Comparison of ENCODE assay signal across 11 mouse cellular contexts in the genomic region with DNA sequence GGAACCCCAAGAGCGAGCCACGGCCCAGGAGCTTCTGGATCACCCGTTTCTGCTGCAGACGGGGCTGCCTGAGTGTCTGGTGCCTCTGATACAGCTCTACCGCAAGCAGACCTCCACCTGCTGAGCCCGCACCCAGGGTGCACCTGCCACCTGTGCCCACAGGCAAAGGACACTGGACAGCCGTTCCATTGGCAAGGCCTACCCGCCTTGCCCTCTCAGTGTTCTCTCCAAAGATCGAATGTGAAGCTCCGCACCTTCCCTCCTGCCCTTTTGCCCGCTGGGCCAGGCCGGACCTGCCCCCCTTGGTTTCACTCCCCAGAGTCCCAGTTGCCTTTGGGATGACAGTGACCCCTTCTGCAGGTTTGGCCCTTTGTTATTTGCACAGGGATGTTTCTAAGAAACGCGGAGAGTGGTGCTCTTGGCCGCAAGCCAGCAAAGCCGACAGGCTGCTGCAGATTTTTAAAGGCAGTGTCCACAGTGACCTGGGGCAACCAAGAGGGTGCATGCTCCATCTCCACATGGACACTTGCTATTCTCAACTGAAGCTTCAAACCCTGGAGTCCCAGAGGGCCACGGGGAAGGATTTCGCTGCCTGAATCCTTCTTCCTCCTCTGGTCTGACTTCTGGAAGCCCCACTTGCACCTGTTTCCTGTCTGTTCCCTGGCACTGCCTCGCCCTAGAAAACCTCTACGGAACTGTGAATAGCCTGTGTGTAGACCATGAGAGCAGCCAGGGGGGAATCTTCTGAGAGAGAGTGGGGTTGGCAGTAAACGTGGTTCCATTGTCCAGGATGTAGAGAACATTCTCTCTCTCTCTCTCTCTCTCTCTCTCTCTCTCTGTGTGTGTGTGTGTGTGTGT. TPM values are rescaled to one million over a fixed set of nuclear protein-coding genes. Genes with fewer than 3 reads are reported as not detected.
DNase-seq lines count a peak whose midpoint lies in the region; ATAC-seq and TF ChIP-seq lines count a peak whose summit lies in the region.
"Had no signal": no experiment of that assay in that cellular context is flagged by ENCODE, and none has a peak within 500 bp of the region (broad histone marks: within the 10 kb centered on the region; RNA-seq: fewer than 3 reads in every experiment).

No protein-coding gene starts in this region.

- TF ChIP-seq POLR2A in cerebellum, adult 2 months (IDR thresholded peaks at IDR 0.05; ENCODE audit: borderline replicate concordance, insufficient read depth, low read length), result no peak
- no peak for TF ChIP-seq POLR2A in kidney, adult 2 months (IDR thresholded peaks at IDR 0.05; ENCODE audit: low read depth, low read length)

- no peak for TF ChIP-seq CTCF in cerebellum, adult 2 months (IDR thresholded peaks at IDR 0.05; ENCODE audit: borderline replicate concordance, insufficient read depth, low read depth, low read length)
- TF ChIP-seq CTCF in kidney, adult 2 months (conservative IDR thresholded peaks at IDR 0.05; ENCODE audit: insufficient read depth, insufficient read length, low read depth, low read length), result no peak
- TF ChIP-seq CTCF in E14TG2a.4 (conservative IDR thresholded peaks at IDR 0.05; ENCODE audit: low read length), result no peak

- no peak for ATAC-seq in kidney, embryonic 14.5 days (ENCODE audit: low FRiP score, low TSS enrichment)

- no peak overlapping the region for H3K9ac ChIP-seq in kidney, embryonic 14.5 days (ENCODE audit: low read depth, low read length)
- H3K9ac ChIP-seq: stomach, embryonic 15.5 days had no signal

- H3K4me2 ChIP-seq in kidney, embryonic 14.5 days (replicated peaks; ENCODE audit: low read depth, low read length), result no peak overlapping the region
- H3K4me2 ChIP-seq: stomach, embryonic 15.5 days had no signal

- WGBS in cerebellum, adult 2 months, result 25% methylated on average over 21 of the region's 21 CpGs
- WGBS in kidney, adult 2 months, result 40% methylated on average over 21 of the region's 21 CpGs
- WGBS in kidney, embryonic 14.5 days, result 49% methylated on average over 21 of the region's 21 CpGs

- no peak overlapping the region for H3K27ac ChIP-seq in cerebellum, adult 2 months (ENCODE audit: insufficient read depth, low read length)
- no peak overlapping the region for H3K27ac ChIP-seq in kidney, adult 2 months (ENCODE audit: insufficient read depth, low read depth, low read length)
- H3K27ac ChIP-seq in kidney, embryonic 14.5 days (ENCODE audit: low read depth, low read length), result no peak overlapping the region
- H3K27ac ChIP-seq: heart, adult 2 months; stomach, embryonic 15.5 days had no signal

- peaks cover 11% of the 10 kb centered on the region for H3K4me1 ChIP-seq in cerebellum, adult 2 months (ENCODE audit: control insufficient read depth, insufficient read depth, low read length)
- H3K4me1 ChIP-seq in kidney, adult 2 months (ENCODE audit: control insufficient read depth, insufficient read depth, low read length), result peaks cover 3% of the 10 kb centered on the region; the same call in 1 of the 2 replicates
- H3K4me1 ChIP-seq in kidney, embryonic 14.5 days (ENCODE audit: control insufficient read depth, insufficient read depth, low read length), result peaks cover 7% of the 10 kb centered on the region
- peaks cover 33% of the 10 kb centered on the region for H3K4me1 ChIP-seq in E14TG2a.4 (replicated peaks; ENCODE audit: low read depth, low read length)

- no peaks in the 10 kb centered on the region for H3K36me3 ChIP-seq in kidney, adult 2 months (ENCODE audit: control insufficient read depth, insufficient read depth, low read length)
- no peaks in the 10 kb centered on the region for H3K36me3 ChIP-seq in kidney, embryonic 14.5 days (ENCODE audit: control insufficient read depth, insufficient read depth, low read length)
- no peaks in the 10 kb centered on the region for H3K36me3 ChIP-seq in E14TG2a.4 (ENCODE audit: insufficient read depth, low read length)
- H3K36me3 ChIP-seq: stomach, embryonic 15.5 days had no signal

- H3K27me3 ChIP-seq in cerebellum, adult 2 months (ENCODE audit: control insufficient read depth, insufficient read depth, low read length), result no peaks in the 10 kb centered on the region; the same call in 1 of the 2 replicates
- no peaks in the 10 kb centered on the region for H3K27me3 ChIP-seq in kidney, adult 2 months (replicated peaks; ENCODE audit: control insufficient read depth, insufficient read depth, low read length)
- peaks cover 33% of the 10 kb centered on the region for H3K27me3 ChIP-seq in kidney, embryonic 14.5 days (ENCODE audit: control insufficient read depth, insufficient read depth, low read length)
- peaks cover 74% of the 10 kb centered on the region for H3K27me3 ChIP-seq in E14TG2a.4 (ENCODE audit: insufficient read depth, low read length)

- H3K9me3 ChIP-seq in kidney, embryonic 14.5 days (ENCODE audit: control insufficient read depth, low read length), result no peaks in the 10 kb centered on the region
- H3K9me3 ChIP-seq in E14TG2a.4 (ENCODE audit: low read length), result no peaks in the 10 kb centered on the region
- H3K9me3 ChIP-seq: stomach, embryonic 15.5 days had no signal

- no peak overlapping the region for H3K4me3 ChIP-seq in cerebellum, adult 2 months (replicated peaks; ENCODE audit: insufficient read depth, low read depth, low read length)
- H3K4me3 ChIP-seq in kidney, adult 2 months (ENCODE audit: insufficient read depth, low read depth, low read length), result no peak overlapping the region
- H3K4me3 ChIP-seq in kidney, embryonic 14.5 days (ENCODE audit: low read length), result no peak overlapping the region
- peak overlapping the region; percentile 51 for H3K4me3 ChIP-seq in E14TG2a.4 (replicated peaks; ENCODE audit: low read length)
- H3K4me3 ChIP-seq: heart, adult 2 months; stomach, embryonic 15.5 days had no signal

- peak; percentile 25 to 34 for DNase-seq in cerebellum, adult 2 months
- DNase-seq in cerebellum, adult 11 months, result no peak
- peak; percentile 78 for DNase-seq in kidney, adult 2 months
- peak; percentile 45 to 55 for DNase-seq in kidney, postnatal 4 days
- DNase-seq in layer of hippocampus, adult 9-11 months, result no peak
- no peak for DNase-seq in layer of hippocampus, adult 8-10 months (ENCODE audit: low spot score in 2 of 2)

RNA-seq across cellular contexts. Expression of gene Ankrd63, which starts 7.1 kb away (rescaled TPM):
- polyA plus RNA-seq in cerebellum, adult 2 months (2012; rRNA removed), result 0.41 and 0.82 TPM in 2 replicates
- polyA plus RNA-seq in kidney, adult 2 months (2012; rRNA removed), result 0.03 and 0.05 TPM in 2 replicates
- polyA plus RNA-seq in kidney, embryonic 14.5 days (2014; fragmentation: Nextera tagmentation; extraction: Ambion mirVana), result 0.24 and 0.65 TPM in 2 replicates
- 10 to 100 TPM; 11.8 to 16.0 (median 12.9) TPM for total RNA-seq in layer of hippocampus, adult 8-10 months (2022)
- total RNA-seq: monocyte, adult 5-6 weeks had no signal

RNA-seq across cellular contexts. Expression of gene Plcb2, which starts 31.6 kb away (rescaled TPM):
- 0.86 and 0.97 TPM in 2 replicates for polyA plus RNA-seq in cerebellum, adult 2 months (2012; rRNA removed)
- polyA plus RNA-seq in kidney, adult 2 months (2012; rRNA removed), result 1.9 and 3.7 TPM in 2 replicates
- 1.7 and 1.9 TPM in 2 replicates for polyA plus RNA-seq in kidney, embryonic 14.5 days (2014; fragmentation: Nextera tagmentation; extraction: Ambion mirVana)
- 1 to 10 TPM; 2.6 to 7.6 (median 4.7) TPM for total RNA-seq in layer of hippocampus, adult 8-10 months (2022)

RNA-seq across cellular contexts. Expression of gene Pak6, which starts 33.6 kb away (rescaled TPM):
- 5.6 and 6.4 TPM in 2 replicates for polyA plus RNA-seq in cerebellum, adult 2 months (2012; rRNA removed)
- 10.9 and 13.7 TPM in 2 replicates for polyA plus RNA-seq in kidney, adult 2 months (2012; rRNA removed)
- 0.54 and 0.90 TPM in 2 replicates for polyA plus RNA-seq in kidney, embryonic 14.5 days (2014; fragmentation: Nextera tagmentation; extraction: Ambion mirVana)
- 10 to 100 TPM; 50.7 to 58.1 (median 54.1) TPM for total RNA-seq in layer of hippocampus, adult 8-10 months (2022)
- total RNA-seq: monocyte, adult 5-6 weeks had no signal

RNA-seq across cellular contexts. Expression of gene Inafm2, which starts 48.9 kb away (rescaled TPM):
- 21.8 and 22.0 TPM in 2 replicates for polyA plus RNA-seq in cerebellum, adult 2 months (2012; rRNA removed)
- polyA plus RNA-seq in kidney, adult 2 months (2012; rRNA removed), result 8.1 and 8.7 TPM in 2 replicates
- polyA plus RNA-seq in kidney, embryonic 14.5 days (2014; fragmentation: Nextera tagmentation; extraction: Ambion mirVana), result 18.3 and 22.0 TPM in 2 replicates
- total RNA-seq in layer of hippocampus, adult 8-10 months (2022), result 10 to 100 TPM; 58.4 to 69.8 (median 63.7) TPM

Comparison
In these comparisons a context has a peak if more than half of its experiments do, and no peak if none do; other contexts are left out.
1. DNase-seq: peak in cerebellum, adult 2 months (2 of 2), kidney, adult 2 months (single experiment) and kidney, postnatal 4 days (2 of 2); none in cerebellum, adult 11 months (single experiment), layer of hippocampus, adult 9-11 months (single experiment) and layer of hippocampus, adult 8-10 months (0 of 2).